Mouse (Mus musculus) ES-Bruce4 (cell line): ENCODE results near the gene Mcm2.

Source experiments
- CTCF ChIP-seq: IDR thresholded peaks from one replicate; pipeline ENCODE4 v1.8.1; 2011; ENCODE audit warnings: low read depth, low read length
- EP300 ChIP-seq: IDR thresholded peaks from 2 replicates; pipeline ENCODE4 v1.6.1; 2011; ENCODE audit warnings: low read depth, low read length; ENCODE audit not compliant: insufficient read depth

DNA sequence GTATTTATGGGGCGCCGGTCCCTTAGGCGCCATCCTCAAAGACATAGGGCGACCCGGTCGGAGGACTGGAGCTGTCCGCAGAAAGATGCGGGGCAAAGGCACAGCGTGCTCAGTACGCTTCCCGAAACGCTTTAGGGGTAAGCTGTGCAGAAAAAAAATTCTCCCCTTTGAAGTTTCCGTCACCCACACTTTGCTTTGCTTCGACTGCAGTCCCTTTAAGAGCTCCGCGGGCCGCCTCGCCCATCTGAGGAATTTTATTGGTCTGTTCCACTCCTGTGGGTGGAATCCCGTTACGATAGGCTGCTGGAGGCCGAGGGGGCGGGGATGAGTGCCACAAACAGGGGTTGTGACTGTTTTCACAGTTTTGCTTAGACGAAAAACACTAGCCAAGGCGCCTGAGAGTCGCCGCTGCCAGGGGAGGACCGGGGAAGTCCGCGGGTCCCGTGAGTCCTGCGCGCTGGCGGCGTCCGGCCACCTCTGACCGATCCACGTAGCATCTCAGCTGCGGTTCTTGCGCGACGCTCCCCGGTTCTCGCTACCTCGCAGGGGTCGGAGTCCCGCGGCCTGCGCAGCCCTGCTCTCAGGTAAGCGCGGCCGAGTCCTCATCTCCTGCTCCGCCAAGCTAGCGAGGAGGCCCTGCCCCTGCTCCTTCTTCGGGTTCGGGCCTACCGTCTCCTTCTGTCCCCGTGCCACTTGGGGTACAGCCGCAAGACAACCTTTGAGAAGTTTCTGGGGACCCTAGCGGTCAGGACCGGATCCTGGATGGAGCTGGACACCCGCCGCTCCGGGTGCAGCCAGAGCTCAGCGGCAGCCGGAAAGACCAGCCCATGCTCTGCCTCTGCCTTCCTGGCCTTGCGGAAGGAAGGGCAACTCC, 3.6 kb upstream of the Mcm2 start, which contains the start of gene Tpra1:
- no peak for TF ChIP-seq CTCF
- TF ChIP-seq EP300 = no peak
